Mouse (Mus musculus) ovary, postnatal 36 days (tissue): ENCODE data around the gene Drg2.
"Not testable (repeated sequence)": the region's sequence is repeated elsewhere in the genome, so short reads cannot be mapped to it uniquely, and the experiment has no call there.

Experiments used
- DNase-seq: peaks from one replicate; pipeline ENCODE4 v3.0.0; 2022; ENCODE audit warnings: low spot score, mixed read lengths

Drg2 gene

GRCm38 (mm10) chr11:60454080-60454744 lies at the start of gene Drg2:
TSS of gene Drg2 (plus strand) at chr11:60454591.
- peak; percentile 86 for DNase-seq

- no peak for DNase-seq
Observed at GRCm38 (mm10) chr11:60406606-60407005, 47.8 kb upstream of the Drg2 start.

GRCm38 (mm10) chr11:60412173-60412572 lies 42.2 kb upstream of the Drg2 start:
- no peak for DNase-seq

- no peak for DNase-seq
Observed at GRCm38 (mm10) chr11:60412921-60413320, 41.5 kb upstream of the Drg2 start.

GRCm38 (mm10) chr11:60416590-60416962 lies 37.8 kb upstream of the Drg2 start:
- DNase-seq = no peak

GRCm38 (mm10) chr11:60416963-60417716 lies 37.3 kb upstream of the Drg2 start, which contains the start of gene Gid4:
TSS of gene Gid4 (plus strand) at chr11:60417145.
- peak; percentile 99 for DNase-seq

GRCm38 (mm10) chr11:60417717-60418472 lies 36.5 kb upstream of the Drg2 start, which contains the start of gene Atpaf2:
TSS of gene Atpaf2 (minus strand) at chr11:60418457.
- DNase-seq = no peak

- DNase-seq = no peak
Observed at GRCm38 (mm10) chr11:60418473-60418803, 36.0 kb upstream of the Drg2 start.

- DNase-seq = no peak
Observed at GRCm38 (mm10) chr11:60422046-60422668, 32.2 kb upstream of the Drg2 start.

- DNase-seq = no peak
Observed at GRCm38 (mm10) chr11:60423006-60423405, 31.4 kb upstream of the Drg2 start.

GRCm38 (mm10) chr11:60426417-60426816 lies 28.0 kb upstream of the Drg2 start:
- no peak for DNase-seq

GRCm38 (mm10) chr11:60427628-60428027 lies 26.8 kb upstream of the Drg2 start:
- no peak for DNase-seq

GRCm38 (mm10) chr11:60433501-60433900 lies 20.9 kb upstream of the Drg2 start:
- no peak for DNase-seq

- no peak for DNase-seq
Observed at GRCm38 (mm10) chr11:60435133-60435532, 19.3 kb upstream of the Drg2 start.

GRCm38 (mm10) chr11:60436618-60437017 lies 17.8 kb upstream of the Drg2 start:
- no peak for DNase-seq

GRCm38 (mm10) chr11:60439621-60440020 lies 14.8 kb upstream of the Drg2 start:
- DNase-seq = not testable (repeated sequence)

- no peak for DNase-seq
Observed at GRCm38 (mm10) chr11:60440176-60440575, 14.2 kb upstream of the Drg2 start.

- DNase-seq = no peak
Observed at GRCm38 (mm10) chr11:60442896-60443295, 11.5 kb upstream of the Drg2 start.

- no peak for DNase-seq
Observed at GRCm38 (mm10) chr11:60444007-60444406, 10.4 kb upstream of the Drg2 start.

GRCm38 (mm10) chr11:60454745-60455087 lies 325 bp downstream of the Drg2 start:
- DNase-seq = peak; percentile 12

- no peak for DNase-seq
Observed at GRCm38 (mm10) chr11:60457973-60458372, 3.6 kb downstream of the Drg2 start.

- DNase-seq = peak; percentile 44
Observed at GRCm38 (mm10) chr11:60465943-60466380, 11.6 kb downstream of the Drg2 start.
